Mouse (Mus musculus) C2C12 (cell line): Measurements from ENCODE around the gene Gm20708.

ENCODE experiments used
- CEBPB ChIP-seq: IDR thresholded peaks from one replicate; pipeline ENCODE4 v1.6.1; 2011; ENCODE audit warnings: low read depth, mild to moderate bottlenecking, control low read depth, moderate library complexity
- CTCF ChIP-seq: IDR thresholded peaks from one replicate; pipeline ENCODE4 v1.5.1; 2011; ENCODE audit not compliant: control insufficient read depth, insufficient read depth, insufficient read length
- MAX ChIP-seq: IDR thresholded peaks from one replicate; pipeline ENCODE4 v1.6.1; 2011; ENCODE audit warnings: mild to moderate bottlenecking, control low read depth
- MYOD1 ChIP-seq: IDR thresholded peaks from one replicate; pipeline ENCODE4 v1.6.1; 2011; ENCODE audit warnings: low read depth; ENCODE audit not compliant: control insufficient read depth, insufficient read length
- MYOG ChIP-seq: IDR thresholded peaks from one replicate; pipeline ENCODE4 v1.6.1; 2011; ENCODE audit not compliant: control insufficient read depth, insufficient read length; ENCODE audit errors: extremely low read depth
- USF1 ChIP-seq: IDR thresholded peaks from one replicate; pipeline ENCODE4 v1.6.1; 2011; ENCODE audit warnings: low read depth, mild to moderate bottlenecking, control low read depth, moderate library complexity

DNA sequence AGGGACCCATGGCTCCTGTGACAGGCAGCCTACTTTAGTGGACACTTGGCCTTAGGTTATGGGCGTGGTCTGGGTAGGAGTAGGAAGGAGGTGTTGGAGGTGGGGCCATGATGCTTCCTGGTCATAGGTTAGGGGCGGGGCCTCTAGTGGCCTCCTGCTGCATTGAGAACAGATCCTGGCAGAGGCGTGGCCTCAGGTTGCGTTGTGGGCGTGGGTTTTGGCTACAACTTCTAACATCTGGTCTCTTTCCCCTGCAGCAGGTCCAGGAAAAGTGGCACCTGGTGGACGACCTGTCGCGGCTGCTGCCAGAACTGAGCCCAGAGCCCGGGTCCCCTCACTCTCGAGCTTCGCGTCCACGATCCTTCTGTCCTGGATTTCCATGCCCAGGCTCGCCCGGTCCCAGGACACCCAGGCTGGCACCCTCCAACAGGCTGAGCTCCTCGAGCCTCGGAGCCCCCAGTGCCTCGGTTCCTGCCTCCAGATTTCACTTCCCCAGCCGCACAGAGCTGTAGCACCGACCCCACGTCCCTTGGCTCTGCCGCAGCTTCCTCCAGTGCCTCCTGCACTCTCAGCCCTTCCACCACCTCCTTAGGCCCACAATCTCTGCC, 17.1 kb upstream of the Gm20708 start:
- TF ChIP-seq CTCF = no peak
- no peak for TF ChIP-seq MYOG
- TF ChIP-seq MAX = no peak
- no peak for TF ChIP-seq USF1
- TF ChIP-seq MYOD1 = no peak
- no peak for TF ChIP-seq CEBPB
